Mouse (Mus musculus): ENCODE results near the gene Btrc. TPM values are rescaled to one million over a fixed set of nuclear protein-coding genes. Genes with fewer than 3 reads are reported as not detected.

Btrc gene
- total RNA-seq, 2 experiments from 2014 or later = 22.2 to 25.7 TPM

- DNase-seq = no peak
Measured at GRCm38 (mm10) chr19:45573033-45573432, 209.5 kb downstream of the Btrc start.

GRCm38 (mm10) chr19:45573861-45574267 lies 210.3 kb downstream of the Btrc start:
- DNase-seq = peak; percentile 82 to 88

GRCm38 (mm10) chr19:45574339-45574898 lies 210.9 kb downstream of the Btrc start:
- DNase-seq = no peak

GRCm38 (mm10) chr19:45574941-45575631 lies 211.6 kb downstream of the Btrc start:
- DNase-seq = no peak

GRCm38 (mm10) chr19:45575632-45576001 lies 212.1 kb downstream of the Btrc start:
- DNase-seq = no peak

- DNase-seq = no peak
Measured at GRCm38 (mm10) chr19:45577141-45577750, 213.7 kb downstream of the Btrc start.

- DNase-seq = peak; percentile 55 to 63
Measured at GRCm38 (mm10) chr19:45578976-45579375, 215.4 kb downstream of the Btrc start.

- peak; percentile 40 to 63 for DNase-seq
Measured at GRCm38 (mm10) chr19:45579416-45579815, 215.9 kb downstream of the Btrc start.

Other genes with a start within 250 kb of the Btrc start
- gene Tlx1, start 213.1 kb upstream of the Btrc start, total RNA-seq (2021) = not detected
- gene Lbx1, start 127.9 kb upstream of the Btrc start, total RNA-seq (2021) = under 1 TPM in 1 of 2 experiments, not detected in 1; 0.18 TPM
- 10 to 100 TPM; 10.3 to 10.4 TPM for gene Poll, start 196.8 kb downstream of the Btrc start, total RNA-seq (2021)
- 10 to 100 TPM; 19.8 to 19.9 TPM for gene Gm17018, start 196.9 kb downstream of the Btrc start, total RNA-seq (2021)

Measured in heart, adult 18-20 months (tissue).